Mouse (Mus musculus) frontal cortex, adult (tissue): ENCODE measurements around the gene Gm2012.
"Not testable (repeated sequence)": the region's sequence is repeated elsewhere in the genome, so short reads cannot be mapped to it uniquely, and the experiment has no call there.

Source experiments
- ATAC-seq: cut with Nextera tagmentation; 2 replicates; pipeline ENCODE4 v1.9.2; 2017; ENCODE audit warnings: mild to moderate bottlenecking, moderate library complexity, mixed read lengths; ENCODE audit not compliant: low TSS enrichment

The Gm2012 gene

DNA sequence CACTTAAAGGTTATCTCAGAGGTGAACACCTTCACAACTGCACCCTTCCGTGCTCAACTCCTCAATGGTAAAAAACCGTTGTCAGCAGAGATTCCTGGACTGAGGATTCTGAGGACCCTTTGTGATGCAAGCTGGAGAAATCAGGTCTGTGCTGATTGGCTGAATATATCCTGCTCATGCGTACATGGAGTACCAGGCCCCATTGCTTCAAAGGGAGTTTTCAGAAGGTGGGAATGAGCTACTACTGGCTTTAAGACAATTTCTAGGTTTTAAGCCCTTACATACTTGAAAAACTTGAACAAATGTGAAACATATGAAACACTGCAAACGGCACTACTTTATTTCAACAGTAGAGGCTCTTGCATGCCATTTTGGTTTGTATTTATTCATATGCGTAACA, at the start of gene Gm2012:
TSS of gene Gm2012 (minus strand) at position 101 of the 400 bp plus-strand sequence.
- ATAC-seq, result not testable (repeated sequence)

DNA sequence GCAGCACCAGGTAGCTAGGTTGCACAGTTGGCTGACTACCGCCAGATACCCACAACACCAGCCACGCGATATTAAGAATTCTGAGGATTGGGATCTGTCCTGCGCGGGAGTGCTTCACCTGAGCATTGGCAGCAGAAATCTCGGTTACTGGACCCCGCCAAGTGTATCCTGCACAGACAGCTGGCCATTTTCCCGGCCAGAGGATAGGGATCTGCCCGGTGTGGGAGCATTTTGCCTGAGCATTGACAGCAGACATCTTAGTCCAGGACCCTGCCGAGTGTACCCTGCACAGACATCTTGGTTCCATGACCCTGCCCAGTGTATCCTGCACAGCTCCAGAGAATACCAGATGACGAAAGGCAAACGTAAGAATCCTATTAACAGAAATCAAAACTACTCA, 72.0 kb downstream of the Gm2012 start:
- not testable (repeated sequence) for ATAC-seq
